Mouse (Mus musculus) thymus, adult 2 months (tissue): ENCODE data around the gene Gria4.

Source experiments
- CTCF ChIP-seq: fragments of 200-500 bp; IDR thresholded peaks from 2 replicates; pipeline ENCODE4 v1.5.1; 2012; ENCODE audit warnings: mild to moderate bottlenecking, control low read depth, low read length, moderate library complexity, borderline replicate concordance; ENCODE audit not compliant: control insufficient read depth, poor library complexity, insufficient read depth; ENCODE audit errors: extremely low read depth
- POLR2A ChIP-seq: fragments of 200-500 bp; IDR thresholded peaks from 2 replicates; pipeline ENCODE4 v1.6.1; 2012; ENCODE audit warnings: mild to moderate bottlenecking, low read length, control low read depth, moderate library complexity; ENCODE audit not compliant: control insufficient read depth, poor library complexity, insufficient read depth; ENCODE audit errors: extremely low read depth

GRCm38 (mm10) chr9:4555415-4555959 lies 240.5 kb downstream of the Gria4 start:
- TF ChIP-seq CTCF = no peak
- TF ChIP-seq POLR2A = no peak
